27 mouse cellular contexts compared by ENCODE assay signal in the genomic region with DNA sequence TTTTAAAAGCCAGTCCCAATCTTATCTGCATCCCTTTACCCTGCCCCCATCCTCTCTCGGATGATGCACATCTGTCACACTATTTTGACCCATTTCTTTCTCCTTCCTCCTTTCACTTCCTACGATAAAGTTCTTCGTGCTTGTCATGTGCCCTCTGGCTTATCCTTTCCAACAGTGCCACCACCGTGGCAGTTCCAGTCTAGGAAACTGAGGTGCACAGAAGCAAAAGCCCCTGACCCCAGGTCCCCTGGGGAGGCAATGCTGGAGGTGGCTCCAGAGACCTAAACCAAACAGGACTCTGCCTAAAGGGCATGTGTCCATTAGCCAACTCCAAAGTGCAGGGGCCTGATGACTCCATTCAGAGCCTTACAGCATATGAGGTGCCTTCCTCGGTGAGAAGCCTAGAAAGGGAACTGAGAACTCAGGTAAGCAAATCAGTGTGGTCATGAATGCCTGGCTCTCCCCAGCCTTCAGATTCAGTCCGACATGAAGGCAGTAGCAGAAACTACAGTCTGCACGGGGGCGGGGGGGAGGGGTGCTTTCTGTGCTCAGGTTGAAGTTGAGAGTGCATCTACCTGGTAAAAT.
DNase-seq lines count a peak whose midpoint lies in the region; ATAC-seq and TF ChIP-seq lines count a peak whose summit lies in the region.
"Had no signal": no experiment of that assay in that cellular context is flagged by ENCODE, and none has a peak within 500 bp of the region (broad histone marks: within the 10 kb centered on the region; RNA-seq: fewer than 3 reads in every experiment).

No protein-coding gene starts in this region.

- 71% methylated on average over 8 of the region's 8 CpGs for WGBS in midbrain, embryonic 10.5 days
- WGBS in midbrain, postnatal 0 days, result 65% methylated on average over 8 of the region's 8 CpGs
- WGBS in spleen, adult 2 months, result 41% methylated on average over 8 of the region's 8 CpGs

- H3K9me3 ChIP-seq in midbrain, embryonic 10.5 days (replicated peaks), result no peaks in the 10 kb centered on the region
- no peaks in the 10 kb centered on the region for H3K9me3 ChIP-seq in midbrain, postnatal 0 days (ENCODE audit: low read length)
- H3K9me3 ChIP-seq: heart, embryonic 10.5 days; heart, embryonic 13.5 days; hindbrain, embryonic 12.5 days; hindbrain, embryonic 15.5 days had no signal

- no peak overlapping the region for H3K4me2 ChIP-seq in midbrain, postnatal 0 days (ENCODE audit: low read depth, low read length, poor library complexity, severe bottlenecking)
- H3K4me2 ChIP-seq: heart, embryonic 13.5 days; hindbrain, embryonic 12.5 days; hindbrain, embryonic 15.5 days had no signal

- TF ChIP-seq CTCF in midbrain, postnatal 0 days (IDR thresholded peaks at IDR 0.05), result no peak
- TF ChIP-seq CTCF in spleen, adult 2 months (IDR thresholded peaks at IDR 0.05; ENCODE audit: extremely low read depth, insufficient read depth, insufficient read length, insufficient replicate concordance), result no peak

- peaks cover 48% of the 10 kb centered on the region for H3K4me1 ChIP-seq in midbrain, embryonic 10.5 days
- H3K4me1 ChIP-seq in midbrain, postnatal 0 days (ENCODE audit: insufficient read depth, low read length), result peaks cover 5% of the 10 kb centered on the region; the same call in 1 of the 2 replicates
- 0 out of 2 replicates have a peak, but pooled peaks cover 2% of the 10 kb centered on the region for H3K4me1 ChIP-seq in spleen, adult 2 months (ENCODE audit: control insufficient read depth, insufficient read depth, insufficient read length)
- H3K4me1 ChIP-seq: heart, embryonic 10.5 days had no signal

- no peak for TF ChIP-seq POLR2A in spleen, adult 2 months (IDR thresholded peaks at IDR 0.05; ENCODE audit: low read depth, low read length)

- no peak overlapping the region for H3K4me3 ChIP-seq in midbrain, embryonic 10.5 days
- H3K4me3 ChIP-seq in midbrain, postnatal 0 days (ENCODE audit: low read depth, low read length), result no peak overlapping the region
- H3K4me3 ChIP-seq in spleen, adult 2 months (ENCODE audit: extremely low read depth, insufficient read depth, insufficient read length), result 0 out of 2 replicates have a peak overlapping the region, but pooled peaks have one; percentile 9
- H3K4me3 ChIP-seq: gastrocnemius, adult 2 months; heart, embryonic 10.5 days; heart, embryonic 13.5 days; hindbrain, embryonic 12.5 days; hindbrain, embryonic 15.5 days had no signal

- no peaks in the 10 kb centered on the region for H3K36me3 ChIP-seq in midbrain, embryonic 10.5 days
- no peaks in the 10 kb centered on the region for H3K36me3 ChIP-seq in midbrain, postnatal 0 days (ENCODE audit: insufficient read depth, low read length)
- H3K36me3 ChIP-seq in spleen, adult 2 months (ENCODE audit: control insufficient read depth, insufficient read depth, low read length), result no peaks in the 10 kb centered on the region
- H3K36me3 ChIP-seq in splenic B cell, adult 2 months (ENCODE audit: control insufficient read depth, insufficient read depth, low read length, poor library complexity, severe bottlenecking), result no peaks in the 10 kb centered on the region
- H3K36me3 ChIP-seq: G1E; heart, embryonic 10.5 days; heart, embryonic 13.5 days; hindbrain, embryonic 12.5 days; hindbrain, embryonic 15.5 days had no signal

- DNase-seq in midbrain, embryonic 10.5 days (ENCODE audit: low spot score), result no peak
- DNase-seq in midbrain, postnatal 0 days (ENCODE audit: low spot score), result no peak
- peak; percentile 7 to 60 for DNase-seq in spleen, adult 2 months (ENCODE audit: low read depth in 1 of 2, low spot score in 2 of 2)
- peak; percentile 83 for DNase-seq in splenic B cell, adult 2 months (ENCODE audit: low read depth, low spot score)
- DNase-seq in heart, adult 9 months (ENCODE audit: low spot score in 2 of 2), result no peak
- no peak for DNase-seq in adrenal gland, adult 2 months
- DNase-seq: adrenal gland, adult 8-10 months; adrenal gland, postnatal 25 days; cerebellum, adult 18-20 months; cerebellum, adult 9-10 months; cerebellum, postnatal 14 days; forebrain, postnatal 0 days; gastrocnemius, adult 2 months; gastrocnemius, postnatal 14 days; heart, adult 11 months; heart, postnatal 14 days; heart, postnatal 4 days had no signal

- peaks cover 11% of the 10 kb centered on the region; the same call in 1 of the 2 replicates for H3K27me3 ChIP-seq in midbrain, embryonic 10.5 days (ENCODE audit: low read depth, poor library complexity, severe bottlenecking)
- no peaks in the 10 kb centered on the region for H3K27me3 ChIP-seq in midbrain, postnatal 0 days (ENCODE audit: insufficient read depth, low read length)
- H3K27me3 ChIP-seq in spleen, adult 2 months (ENCODE audit: control insufficient read depth, insufficient read depth, low read length), result no peaks in the 10 kb centered on the region
- no peaks in the 10 kb centered on the region; the same call in 1 of the 2 replicates for H3K27me3 ChIP-seq in splenic B cell, adult 2 months (ENCODE audit: control insufficient read depth, insufficient read depth, low read length, poor library complexity, severe bottlenecking)
- H3K27me3 ChIP-seq: hindbrain, embryonic 12.5 days; hindbrain, embryonic 15.5 days had no signal

- H3K9ac ChIP-seq in midbrain, postnatal 0 days (replicated peaks; ENCODE audit: low read length, poor library complexity, severe bottlenecking), result no peak overlapping the region
- H3K9ac ChIP-seq: forebrain, postnatal 0 days; heart, embryonic 13.5 days; hindbrain, embryonic 12.5 days; hindbrain, embryonic 15.5 days had no signal

- ATAC-seq in midbrain, postnatal 0 days (ENCODE audit: low FRiP score), result no peak
- ATAC-seq in neutrophil, adult 5-6 weeks (ENCODE audit: extremely low read depth, insufficient number of reproducible peaks, low FRiP score, poor library complexity, severe bottlenecking), result peak; percentile 91
- ATAC-seq in erythroid progenitor cell, adult 5-6 weeks (replicated peaks; ENCODE audit: low FRiP score, poor library complexity, severe bottlenecking), result no peak
- ATAC-seq: forebrain, embryonic 14.5 days; forebrain, postnatal 0 days; inflammation-experienced regulatory T-cells, adult 6 months; intestine, embryonic 16.5 days had no signal

- H3K27ac ChIP-seq in midbrain, embryonic 10.5 days (replicated peaks), result 0 out of 2 replicates have a peak overlapping the region, but pooled peaks have one; percentile 17
- H3K27ac ChIP-seq in midbrain, postnatal 0 days (ENCODE audit: low read depth, low read length), result no peak overlapping the region
- peak overlapping the region; percentile 85 for H3K27ac ChIP-seq in spleen, adult 2 months (ENCODE audit: insufficient read depth, low read length)
- H3K27ac ChIP-seq: gastrocnemius, adult 2 months; heart, embryonic 10.5 days; heart, embryonic 13.5 days; hindbrain, embryonic 12.5 days; hindbrain, embryonic 15.5 days had no signal

Comparison
In these comparisons a context has a peak if more than half of its experiments do, and no peak if none do; other contexts are left out.
1. DNase-seq: peak in spleen, adult 2 months (2 of 2) and splenic B cell, adult 2 months (single experiment); none in midbrain, embryonic 10.5 days (single experiment), midbrain, postnatal 0 days (single experiment), heart, adult 9 months (0 of 2) and adrenal gland, adult 2 months (single experiment).